In the genomic region with DNA sequence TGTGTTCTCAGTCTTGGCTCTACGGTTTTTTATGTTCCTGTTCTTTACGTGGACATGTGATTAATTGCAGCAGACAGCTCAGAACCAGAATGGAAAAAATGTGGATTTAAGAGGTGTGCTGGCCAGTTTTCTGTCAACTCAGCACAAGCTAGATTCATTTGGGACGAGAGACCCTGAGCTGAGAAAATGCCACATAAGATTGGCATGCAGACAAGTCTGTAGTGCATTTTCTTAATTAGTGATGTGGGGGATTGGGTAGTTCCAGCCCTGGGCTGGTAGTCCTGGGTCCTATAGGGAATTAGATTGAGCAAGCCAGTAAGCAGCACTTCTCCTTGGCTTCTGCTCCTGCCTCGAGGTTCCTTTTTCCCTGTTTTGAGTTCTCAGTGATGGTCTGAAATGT, we compare ENCODE assay signal across 32 mouse cellular contexts. TPM values are rescaled to one million over a fixed set of nuclear protein-coding genes. Genes with fewer than 3 reads are reported as not detected.
DNase-seq lines count a peak whose midpoint lies in the region; ATAC-seq and TF ChIP-seq lines count a peak whose summit lies in the region.
"Had no signal": no experiment of that assay in that cellular context is flagged by ENCODE, and none has a peak within 500 bp of the region (broad histone marks: within the 10 kb centered on the region; RNA-seq: fewer than 3 reads in every experiment).

No protein-coding gene starts in this region.

- TF ChIP-seq CTCF in liver, adult 2 months (IDR thresholded peaks at IDR 0.05; ENCODE audit: low read depth, low read length) = no peak
- TF ChIP-seq CTCF in brain, embryonic 14.5 days (IDR thresholded peaks at IDR 0.05; ENCODE audit: borderline replicate concordance, extremely low read depth, insufficient read depth, insufficient read length) = no peak

- H3K4me1 ChIP-seq in forebrain, embryonic 15.5 days = peaks cover 20% of the 10 kb centered on the region; the same call in 1 of the 2 replicates
- no peaks in the 10 kb centered on the region for H3K4me1 ChIP-seq in forebrain, embryonic 11.5 days (replicated peaks; ENCODE audit: control insufficient read depth, insufficient read depth, low read length)
- peaks cover 2% of the 10 kb centered on the region; the same call in 1 of the 2 replicates for H3K4me1 ChIP-seq in liver, adult 2 months (ENCODE audit: control insufficient read depth, insufficient read depth, low read length)
- H3K4me1 ChIP-seq in limb, embryonic 14.5 days (ENCODE audit: control insufficient read depth, insufficient read depth, low read length) = peaks cover 25% of the 10 kb centered on the region
- H3K4me1 ChIP-seq: liver, embryonic 12.5 days; megakaryocyte, embryonic 14.5 days had no signal

- H3K36me3 ChIP-seq in forebrain, embryonic 15.5 days = no peaks in the 10 kb centered on the region
- no peaks in the 10 kb centered on the region for H3K36me3 ChIP-seq in forebrain, embryonic 11.5 days (ENCODE audit: control insufficient read depth, insufficient read depth, low read length)
- H3K36me3 ChIP-seq in liver, adult 2 months (ENCODE audit: control insufficient read depth, insufficient read depth, low read length) = no peaks in the 10 kb centered on the region
- no peaks in the 10 kb centered on the region for H3K36me3 ChIP-seq in limb, embryonic 14.5 days (ENCODE audit: control insufficient read depth, insufficient read depth, low read length)
- H3K36me3 ChIP-seq: embryonic facial prominence, embryonic 13.5 days; heart, embryonic 12.5 days; liver, embryonic 12.5 days; midbrain, embryonic 12.5 days; neural tube, embryonic 13.5 days had no signal

- no peak overlapping the region for H3K9ac ChIP-seq in forebrain, embryonic 15.5 days (replicated peaks)
- no peak overlapping the region for H3K9ac ChIP-seq in forebrain, embryonic 11.5 days (ENCODE audit: low read length)
- H3K9ac ChIP-seq in liver, adult 2 months (ENCODE audit: low read depth, low read length) = no peak overlapping the region
- H3K9ac ChIP-seq in limb, embryonic 14.5 days (ENCODE audit: low read depth, low read length, severe bottlenecking) = no peak overlapping the region
- H3K9ac ChIP-seq: embryonic facial prominence, embryonic 13.5 days; heart, embryonic 12.5 days; hindbrain, embryonic 14.5 days; liver, embryonic 12.5 days; liver, postnatal 0 days; midbrain, embryonic 12.5 days; neural tube, embryonic 13.5 days had no signal

- H3K79me2 ChIP-seq in liver, adult 2 months (ENCODE audit: control insufficient read depth, insufficient read depth, low read length) = peaks cover 8% of the 10 kb centered on the region; the same call in 1 of the 2 replicates

- WGBS in forebrain, embryonic 15.5 days = 51% methylated on average over 4 of the region's 4 CpGs
- 89% methylated on average over 4 of the region's 4 CpGs for WGBS in forebrain, embryonic 11.5 days
- WGBS in liver, adult 2 months = 88% methylated on average over 4 of the region's 4 CpGs
- 34% methylated on average over 4 of the region's 4 CpGs for WGBS in limb, embryonic 14.5 days

- H3K27me3 ChIP-seq in forebrain, embryonic 15.5 days = no peaks in the 10 kb centered on the region
- H3K27me3 ChIP-seq in forebrain, embryonic 11.5 days (ENCODE audit: control insufficient read depth, insufficient read depth, low read length) = no peaks in the 10 kb centered on the region
- no peaks in the 10 kb centered on the region for H3K27me3 ChIP-seq in liver, adult 2 months (ENCODE audit: control insufficient read depth, insufficient read depth, low read length)
- H3K27me3 ChIP-seq in limb, embryonic 14.5 days (ENCODE audit: control insufficient read depth, insufficient read depth, low read length) = no peaks in the 10 kb centered on the region
- H3K27me3 ChIP-seq: embryonic facial prominence, embryonic 13.5 days; heart, embryonic 12.5 days; liver, embryonic 12.5 days; megakaryocyte, embryonic 14.5 days; midbrain, embryonic 12.5 days; neural tube, embryonic 13.5 days had no signal

- H3K9me3 ChIP-seq in forebrain, embryonic 15.5 days = no peaks in the 10 kb centered on the region
- no peaks in the 10 kb centered on the region for H3K9me3 ChIP-seq in forebrain, embryonic 11.5 days (ENCODE audit: control insufficient read depth, low read length)
- no peaks in the 10 kb centered on the region for H3K9me3 ChIP-seq in limb, embryonic 14.5 days (ENCODE audit: control insufficient read depth, low read length)
- H3K9me3 ChIP-seq: embryonic facial prominence, embryonic 13.5 days; heart, embryonic 12.5 days; liver, embryonic 12.5 days; midbrain, embryonic 12.5 days; neural tube, embryonic 13.5 days had no signal

- H3K4me3 ChIP-seq in forebrain, embryonic 15.5 days = no peak overlapping the region
- H3K4me3 ChIP-seq in forebrain, embryonic 11.5 days (ENCODE audit: low read depth, low read length) = no peak overlapping the region
- H3K4me3 ChIP-seq in liver, adult 2 months (ENCODE audit: insufficient read depth, low read depth, low read length) = no peak overlapping the region
- H3K4me3 ChIP-seq in limb, embryonic 14.5 days (replicated peaks; ENCODE audit: low read length) = no peak overlapping the region
- H3K4me3 ChIP-seq: embryonic facial prominence, embryonic 13.5 days; heart, adult 2 months; heart, embryonic 12.5 days; left cerebral cortex, adult 2 months; liver, embryonic 12.5 days; megakaryocyte, embryonic 14.5 days; midbrain, embryonic 12.5 days; myocyte; neural tube, embryonic 13.5 days had no signal

- ATAC-seq in forebrain, embryonic 15.5 days (replicated peaks) = peak; percentile 51
- ATAC-seq in forebrain, embryonic 11.5 days (replicated peaks; ENCODE audit: low FRiP score) = no peak
- no peak; the same call in 1 of the 2 replicates for ATAC-seq in limb, embryonic 14.5 days (ENCODE audit: low FRiP score, low read depth)
- ATAC-seq: CD4-positive, CD25-positive, alpha-beta regulatory T cell, adult 4 months; intestine, postnatal 0 days; liver, embryonic 12.5 days; liver, postnatal 0 days had no signal

- DNase-seq in forebrain, embryonic 11.5 days (ENCODE audit: low spot score) = no peak
- DNase-seq in liver, adult 2 months (ENCODE audit: extremely low read depth, low read depth, low spot score) = peak; percentile 41
- no peak for DNase-seq in liver
- DNase-seq in brain, embryonic 14.5 days (ENCODE audit: low read depth) = peak; percentile 71
- peak; percentile 58 for DNase-seq in limb, embryonic 14.5 days (ENCODE audit: low spot score)
- DNase-seq in urinary bladder, postnatal 4 days (ENCODE audit: low spot score in 2 of 2) = no peak
- no peak for DNase-seq in right cerebral cortex, postnatal 36 days (ENCODE audit: low spot score in 2 of 2)
- DNase-seq: adrenal gland, adult 2 months; adrenal gland, postnatal 36 days; cerebellum, adult 8-10 months; cerebellum, postnatal 25 days; gastrocnemius, postnatal 25 days; kidney, postnatal 25 days; liver, postnatal 0 days; lung, postnatal 36 days; right cerebral cortex, postnatal 14 days; thymus, adult 18-20 months; thymus, postnatal 36 days had no signal

- TF ChIP-seq POLR2A in liver, adult 2 months (IDR thresholded peaks at IDR 0.05; ENCODE audit: extremely low read depth, insufficient read depth, low read length) = no peak
- TF ChIP-seq POLR2A in brain, embryonic 14.5 days (IDR thresholded peaks at IDR 0.05; ENCODE audit: borderline replicate concordance, extremely low read depth, insufficient read depth, insufficient read length, poor library complexity, severe bottlenecking) = no peak
- no peak for TF ChIP-seq POLR2A in limb, embryonic 14.5 days (IDR thresholded peaks at IDR 0.05; ENCODE audit: borderline replicate concordance, extremely low read depth, insufficient read depth, insufficient read length)

- no peak overlapping the region for H3K4me2 ChIP-seq in forebrain, embryonic 15.5 days (replicated peaks)
- no peak overlapping the region for H3K4me2 ChIP-seq in forebrain, embryonic 11.5 days (ENCODE audit: low read depth, low read length, severe bottlenecking)
- no peak overlapping the region for H3K4me2 ChIP-seq in limb, embryonic 14.5 days (replicated peaks; ENCODE audit: low read depth, low read length, severe bottlenecking)
- H3K4me2 ChIP-seq: embryonic facial prominence, embryonic 13.5 days; heart, embryonic 12.5 days; hindbrain, embryonic 14.5 days; liver, embryonic 12.5 days; midbrain, embryonic 12.5 days; neural tube, embryonic 13.5 days had no signal

- H3K27ac ChIP-seq in forebrain, embryonic 15.5 days (replicated peaks) = no peak overlapping the region; the same call in 1 of the 2 replicates
- no peak overlapping the region for H3K27ac ChIP-seq in forebrain, embryonic 11.5 days (ENCODE audit: low read depth, low read length)
- no peak overlapping the region for H3K27ac ChIP-seq in liver, adult 2 months (replicated peaks; ENCODE audit: insufficient read depth, low read depth, low read length)
- H3K27ac ChIP-seq in limb, embryonic 14.5 days (replicated peaks; ENCODE audit: low read depth, low read length) = no peak overlapping the region; the same call in 1 of the 2 replicates
- H3K27ac ChIP-seq: embryonic facial prominence, embryonic 13.5 days; heart, adult 2 months; hindbrain, embryonic 14.5 days; left cerebral cortex, adult 2 months; liver, embryonic 12.5 days; midbrain, embryonic 12.5 days; neural tube, embryonic 13.5 days; stomach, postnatal 0 days had no signal

RNA-seq across cellular contexts. Expression of a gene that starts 26.4 kb away (rescaled TPM):
- 18.1 and 18.6 TPM in 2 replicates for polyA plus RNA-seq in forebrain, embryonic 15.5 days (2015; fragmentation: Nextera tagmentation; extraction: Ambion mirVana)
- 10.4 and 10.6 TPM in 2 replicates for polyA plus RNA-seq in forebrain, embryonic 11.5 days (2014; fragmentation: Nextera tagmentation; extraction: Ambion mirVana)
- 4.4 and 4.9 TPM in 2 replicates for total RNA-seq in liver, adult 2 months (2014; rRNA removed)
- 0.94 and 1.00 TPM in 2 replicates for polyA plus RNA-seq in liver, adult 2 months (2012; rRNA removed)
- polyA plus RNA-seq in brain, embryonic 14.5 days (2012; rRNA removed) = 45.8 and 47.7 TPM in 2 replicates
- 26.4 and 27.2 TPM in 2 replicates for polyA plus RNA-seq in limb, embryonic 14.5 days (2012; rRNA removed)
- 12.6 and 13.6 TPM in 2 replicates for polyA plus RNA-seq in limb, embryonic 14.5 days (2014; fragmentation: Nextera tagmentation; extraction: Ambion mirVana)

Comparison
In these comparisons a context has a peak if more than half of its experiments do, and no peak if none do; other contexts are left out.
1. DNase-seq: peak in liver, adult 2 months (single experiment), brain, embryonic 14.5 days (single experiment) and limb, embryonic 14.5 days (single experiment); none in forebrain, embryonic 11.5 days (single experiment), liver (single experiment), urinary bladder, postnatal 4 days (0 of 2) and right cerebral cortex, postnatal 36 days (0 of 2).